Mouse (Mus musculus): ENCODE results near the gene Htatip2. TPM values are rescaled to one million over a fixed set of nuclear protein-coding genes. Genes with fewer than 3 reads are reported as not detected.

Htatip2 gene
- polyA plus RNA-seq, 1 experiment from 2014 or later = 3.0 TPM

DNA sequence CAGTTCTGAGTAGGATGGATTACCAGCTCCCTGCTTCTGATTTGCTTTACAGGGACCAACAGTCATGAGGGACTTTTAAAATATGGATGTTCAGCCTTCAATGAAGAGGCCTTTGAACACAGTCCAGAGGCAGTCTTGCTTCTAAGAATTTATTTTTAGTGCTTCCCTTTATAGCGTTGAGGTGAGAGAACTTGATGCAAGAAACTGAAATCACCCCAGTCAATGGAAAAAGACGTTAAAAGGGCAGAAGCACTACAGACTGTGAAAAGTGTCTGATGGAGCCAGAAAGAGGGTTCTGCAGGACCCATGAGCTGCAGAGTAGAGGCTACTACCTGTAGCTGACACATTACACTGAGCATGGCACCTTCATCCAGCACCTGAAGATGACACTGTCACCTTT lies 63.1 kb downstream of the Htatip2 start:
- H3K4me1 ChIP-seq = peaks cover 15% of the 10 kb centered on the region
- H3K9ac ChIP-seq = no peak overlapping the region
- 82% methylated on average over 2 of the region's 2 CpGs for WGBS
- no peak overlapping the region for H3K4me3 ChIP-seq
- H3K4me2 ChIP-seq = no peak overlapping the region
- 0 out of 2 replicates have a peak, but pooled peaks cover 2% of the 10 kb centered on the region for H3K36me3 ChIP-seq (replicated peaks)
- H3K27me3 ChIP-seq (replicated peaks) = no peaks in the 10 kb centered on the region
- H3K9me3 ChIP-seq = no peaks in the 10 kb centered on the region
- ATAC-seq (replicated peaks) = no peak
- H3K27ac ChIP-seq = peak overlapping the region; percentile 29; the same call in 1 of the 2 replicates

Other genes starting within 250 kb of the Htatip2 start
- gene Dbx1, start 122.3 kb upstream of the Htatip2 start, polyA plus RNA-seq (2015; fragmentation: Nextera tagmentation; extraction: Ambion mirVana) = 23.2 and 31.7 TPM in 2 replicates
- gene Prmt3, start 19.2 kb downstream of the Htatip2 start, polyA plus RNA-seq (2015; fragmentation: Nextera tagmentation; extraction: Ambion mirVana) = 46.9 and 48.3 TPM in 2 replicates
- gene Slc6a5, start 151.0 kb downstream of the Htatip2 start, polyA plus RNA-seq (2015; fragmentation: Nextera tagmentation; extraction: Ambion mirVana) = 0.31 and 0.41 TPM in 2 replicates
- gene Nell1, start 215.7 kb downstream of the Htatip2 start, polyA plus RNA-seq (2015; fragmentation: Nextera tagmentation; extraction: Ambion mirVana) = 28.2 and 30.2 TPM in 2 replicates

Data from midbrain, embryonic 15.5 days (tissue).